Mouse (Mus musculus): ENCODE measurements around the gene Poldip2. TPM values are rescaled to one million over a fixed set of nuclear protein-coding genes. Genes with fewer than 3 reads are reported as not detected.

The Poldip2 gene
- polyA plus RNA-seq, 1 experiment from 2014 or later = 155 TPM

GRCm38 (mm10) chr11:78467515-78467914, 44.5 kb upstream of the Poldip2 start:
- no peaks in the 10 kb centered on the region for H3K36me3 ChIP-seq (ENCODE audit: control insufficient read depth, insufficient read depth, low read length)
- 48% methylated on average over 7 of the region's 7 CpGs for WGBS
- no peak for ATAC-seq (ENCODE audit: insufficient number of reproducible peaks, insufficient read depth, low FRiP score, low read depth)

GRCm38 (mm10) chr11:78467932-78468331, 44.1 kb upstream of the Poldip2 start:
- Histone ChIP-seq H3K27me3 (ENCODE audit: control insufficient read depth, insufficient read depth, low read length) (no peaks in the 10 kb centered on the region), H3K4me3 (ENCODE audit: control insufficient read depth in 1 of 2, insufficient read depth in 1 of 2, low read depth in 1 of 2, low read length in 2 of 2) (no peak overlapping the region), H3K4me1 (ENCODE audit: control insufficient read depth in 2 of 2, insufficient read depth in 2 of 2, low read length in 2 of 2) (peaks cover 15 to 16% of the 10 kb centered on the region in 2 experiments), H3K36me3 (ENCODE audit: control insufficient read depth, insufficient read depth, low read length) (no peaks in the 10 kb centered on the region), H3K9ac (ENCODE audit: low read length) (no peak overlapping the region), H3K27ac (replicated peaks in 1 of 2; ENCODE audit: control insufficient read depth in 1 of 2, insufficient read depth in 1 of 2, low read depth in 2 of 2, low read length in 2 of 2) (no peak overlapping the region), H3K4me2 (ENCODE audit: low read length) (no peak overlapping the region), H3K9me3 (ENCODE audit: control insufficient read depth, low read length) (no peaks in the 10 kb centered on the region)
- ATAC-seq (ENCODE audit: insufficient number of reproducible peaks, insufficient read depth, low FRiP score, low read depth) = no peak
- WGBS = 33% methylated on average over 3 of the region's 3 CpGs

More at GRCm38 (mm10) chr11:78467515-78467914, 44.5 kb upstream of the Poldip2 start:
- peaks cover 15 to 16% of the 10 kb centered on the region in 2 experiments for H3K4me1 ChIP-seq (ENCODE audit: control insufficient read depth in 2 of 2, insufficient read depth in 2 of 2, low read length in 2 of 2)
- no peaks in the 10 kb centered on the region for H3K9me3 ChIP-seq (ENCODE audit: control insufficient read depth, low read length)
- no peak overlapping the region for H3K27ac ChIP-seq (replicated peaks in 1 of 2; ENCODE audit: control insufficient read depth in 1 of 2, insufficient read depth in 1 of 2, low read depth in 2 of 2, low read length in 2 of 2)
- no peak overlapping the region for H3K9ac ChIP-seq (ENCODE audit: low read length)
- no peak overlapping the region for H3K4me2 ChIP-seq (ENCODE audit: low read length)
- H3K4me3 ChIP-seq (ENCODE audit: control insufficient read depth in 1 of 2, insufficient read depth in 1 of 2, low read depth in 1 of 2, low read length in 2 of 2) = no peak overlapping the region
- H3K27me3 ChIP-seq (ENCODE audit: control insufficient read depth, insufficient read depth, low read length) = no peaks in the 10 kb centered on the region

DNA sequence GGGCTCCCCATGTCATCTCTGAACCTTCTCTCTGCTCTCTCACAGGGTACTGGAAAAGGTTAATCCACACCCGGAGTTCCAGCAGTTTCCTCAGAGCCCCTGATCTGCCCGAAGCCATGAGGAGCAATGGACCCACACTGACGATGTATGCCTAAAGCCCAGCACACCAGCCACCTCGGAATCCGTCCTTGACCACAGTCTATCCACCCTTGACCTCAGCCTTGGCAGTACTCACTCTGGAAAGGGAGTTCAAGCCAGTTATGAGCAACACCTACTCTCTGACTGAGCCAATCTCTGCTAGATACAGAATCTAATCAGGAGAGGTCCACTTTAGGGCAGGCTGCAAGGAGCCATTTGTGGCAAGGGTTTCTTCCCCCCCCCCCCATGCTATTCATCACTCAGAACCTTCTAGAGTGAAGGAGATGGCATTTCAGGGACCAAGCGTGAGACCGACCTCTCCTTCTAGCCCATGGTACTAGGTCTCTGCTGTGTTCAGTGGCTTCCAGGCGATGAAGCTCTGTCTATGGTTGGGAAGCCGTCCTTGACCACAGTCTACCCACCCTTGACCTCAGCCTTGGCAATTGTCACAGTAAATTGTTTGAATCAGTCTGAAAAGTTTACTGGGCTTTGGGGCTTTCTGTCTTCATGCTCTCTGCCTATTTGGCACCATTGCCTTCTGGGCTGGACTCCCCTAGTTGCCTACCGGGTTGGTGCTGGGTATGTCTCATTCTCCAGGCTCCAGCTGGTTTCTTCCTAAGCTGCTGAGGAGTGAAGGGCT, 40.5 kb upstream of the Poldip2 start:
- no peak overlapping the region for H3K9ac ChIP-seq (ENCODE audit: low read length)
- peaks cover 5 to 6% of the 10 kb centered on the region in 2 experiments for H3K4me1 ChIP-seq (ENCODE audit: control insufficient read depth in 2 of 2, insufficient read depth in 2 of 2, low read length in 2 of 2)
- no peak for ATAC-seq (ENCODE audit: insufficient number of reproducible peaks, insufficient read depth, low FRiP score, low read depth)
- no peaks in the 10 kb centered on the region for H3K9me3 ChIP-seq (ENCODE audit: control insufficient read depth, low read length)
- no peak overlapping the region for H3K4me2 ChIP-seq (ENCODE audit: low read length)
- no peaks in the 10 kb centered on the region for H3K27me3 ChIP-seq (ENCODE audit: control insufficient read depth, insufficient read depth, low read length)
- 77% methylated on average over 10 of the region's 10 CpGs for WGBS
- H3K36me3 ChIP-seq (ENCODE audit: control insufficient read depth, insufficient read depth, low read length) = no peaks in the 10 kb centered on the region
- H3K4me3 ChIP-seq (ENCODE audit: control insufficient read depth in 1 of 2, insufficient read depth in 1 of 2, low read depth in 1 of 2, low read length in 2 of 2) = no peak overlapping the region
- no peak overlapping the region for H3K27ac ChIP-seq (replicated peaks in 1 of 2; ENCODE audit: control insufficient read depth in 1 of 2, insufficient read depth in 1 of 2, low read depth in 2 of 2, low read length in 2 of 2)

- Histone ChIP-seq H3K36me3 (ENCODE audit: control insufficient read depth, insufficient read depth, low read length) (no peaks in the 10 kb centered on the region), H3K4me2 (ENCODE audit: low read length) (no peak overlapping the region), H3K4me1 (ENCODE audit: control insufficient read depth in 2 of 2, insufficient read depth in 2 of 2, low read length in 2 of 2) (no peaks in the 10 kb centered on the region), H3K27ac (replicated peaks in 1 of 2; ENCODE audit: control insufficient read depth in 1 of 2, insufficient read depth in 1 of 2, low read depth in 2 of 2, low read length in 2 of 2) (no peak overlapping the region), H3K9ac (ENCODE audit: low read length) (no peak overlapping the region), H3K9me3 (ENCODE audit: control insufficient read depth, low read length) (no peaks in the 10 kb centered on the region), H3K4me3 (ENCODE audit: control insufficient read depth in 1 of 2, insufficient read depth in 1 of 2, low read depth in 1 of 2, low read length in 2 of 2) (no peak overlapping the region), H3K27me3 (ENCODE audit: control insufficient read depth, insufficient read depth, low read length) (no peaks in the 10 kb centered on the region)
- ATAC-seq (ENCODE audit: insufficient number of reproducible peaks, insufficient read depth, low FRiP score, low read depth) = no peak
- WGBS = 74% methylated on average over 3 of the region's 3 CpGs
Measured at GRCm38 (mm10) chr11:78475289-78475688, 36.7 kb upstream of the Poldip2 start.

GRCm38 (mm10) chr11:78483639-78484038, 28.4 kb upstream of the Poldip2 start:
- 39% methylated on average over 7 of the region's 7 CpGs for WGBS
- ATAC-seq (ENCODE audit: insufficient number of reproducible peaks, insufficient read depth, low FRiP score, low read depth) = no peak
- Histone ChIP-seq H3K4me3 (ENCODE audit: control insufficient read depth in 1 of 2, insufficient read depth in 1 of 2, low read depth in 1 of 2, low read length in 2 of 2) (no peak overlapping the region), H3K36me3 (ENCODE audit: control insufficient read depth, insufficient read depth, low read length) (no peaks in the 10 kb centered on the region), H3K4me2 (ENCODE audit: low read length) (no peak overlapping the region), H3K27ac (replicated peaks in 1 of 2; ENCODE audit: control insufficient read depth in 1 of 2, insufficient read depth in 1 of 2, low read depth in 2 of 2, low read length in 2 of 2) (no peak overlapping the region), H3K27me3 (ENCODE audit: control insufficient read depth, insufficient read depth, low read length) (peaks cover 63% of the 10 kb centered on the region), H3K4me1 (ENCODE audit: control insufficient read depth in 2 of 2, insufficient read depth in 2 of 2, low read length in 2 of 2) (no peaks in the 10 kb centered on the region), H3K9ac (ENCODE audit: low read length) (no peak overlapping the region), H3K9me3 (ENCODE audit: control insufficient read depth, low read length) (no peaks in the 10 kb centered on the region)

GRCm38 (mm10) chr11:78488168-78488567, 23.8 kb upstream of the Poldip2 start:
- Histone ChIP-seq H3K9me3 (ENCODE audit: control insufficient read depth, low read length) (no peaks in the 10 kb centered on the region), H3K27ac (replicated peaks in 1 of 2; ENCODE audit: control insufficient read depth in 1 of 2, insufficient read depth in 1 of 2, low read depth in 2 of 2, low read length in 2 of 2) (no peak overlapping the region), H3K9ac (ENCODE audit: low read length) (no peak overlapping the region), H3K36me3 (ENCODE audit: control insufficient read depth, insufficient read depth, low read length) (no peaks in the 10 kb centered on the region), H3K4me3 (ENCODE audit: control insufficient read depth in 1 of 2, insufficient read depth in 1 of 2, low read depth in 1 of 2, low read length in 2 of 2) (no peak overlapping the region), H3K4me1 (ENCODE audit: control insufficient read depth in 2 of 2, insufficient read depth in 2 of 2, low read length in 2 of 2) (no peaks in the 10 kb centered on the region; a peak in 1 of 4 replicates), H3K4me2 (ENCODE audit: low read length) (no peak overlapping the region), H3K27me3 (ENCODE audit: control insufficient read depth, insufficient read depth, low read length) (peaks cover 88% of the 10 kb centered on the region)
- ATAC-seq (ENCODE audit: insufficient number of reproducible peaks, insufficient read depth, low FRiP score, low read depth) = no peak
- WGBS = 3% methylated on average over 8 of the region's 8 CpGs

DNA sequence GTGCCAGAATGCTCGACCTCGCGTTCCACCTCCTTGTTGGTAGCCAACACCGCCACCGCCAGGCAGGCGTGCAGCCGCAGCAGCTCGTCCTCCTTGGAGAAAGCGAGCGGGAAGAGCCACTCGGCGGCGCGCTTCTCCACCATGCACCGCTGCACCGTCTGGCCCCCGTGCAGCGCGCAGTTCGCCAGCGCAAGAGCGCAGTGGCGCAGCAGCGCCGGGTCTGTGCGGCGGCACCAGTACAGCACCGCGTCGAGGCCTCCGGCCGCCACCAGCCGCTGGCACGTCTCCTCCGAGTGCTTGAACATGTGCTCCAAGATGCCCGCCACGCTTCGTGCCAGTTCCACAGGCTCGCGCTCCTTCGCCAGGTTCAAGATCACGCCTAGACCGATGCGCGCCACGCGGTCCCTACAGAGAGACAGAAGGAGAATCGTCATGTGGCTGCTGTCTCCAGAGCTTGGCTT, 21.2 kb upstream of the Poldip2 start:
- Histone ChIP-seq H3K36me3 (ENCODE audit: control insufficient read depth, insufficient read depth, low read length) (no peaks in the 10 kb centered on the region), H3K4me3 (ENCODE audit: control insufficient read depth in 1 of 2, insufficient read depth in 1 of 2, low read depth in 1 of 2, low read length in 2 of 2) (peak overlapping the region; percentile 13 to 14; a peak in 3 of 4 replicates), H3K9ac (ENCODE audit: low read length) (no peak overlapping the region), H3K9me3 (ENCODE audit: control insufficient read depth, low read length) (no peaks in the 10 kb centered on the region), H3K4me2 (ENCODE audit: low read length) (peak overlapping the region; percentile 49), H3K4me1 (ENCODE audit: control insufficient read depth in 2 of 2, insufficient read depth in 2 of 2, low read length in 2 of 2) (no peaks in the 10 kb centered on the region; a peak in 1 of 4 replicates), H3K27me3 (ENCODE audit: control insufficient read depth, insufficient read depth, low read length) (peaks cover 85% of the 10 kb centered on the region), H3K27ac (replicated peaks in 1 of 2; ENCODE audit: control insufficient read depth in 1 of 2, insufficient read depth in 1 of 2, low read depth in 2 of 2, low read length in 2 of 2) (no peak overlapping the region)
- no peak for ATAC-seq (ENCODE audit: insufficient number of reproducible peaks, insufficient read depth, low FRiP score, low read depth)
- WGBS = 10% methylated on average over 44 of the region's 48 CpGs
